Mouse (Mus musculus) ovary, postnatal 36 days (tissue): ENCODE results near the gene Cox15.
A peak's percentile ranks its signal among the peaks of the same experiment; 100 is the strongest.

ENCODE experiments used
- DNase-seq: peaks from one replicate; pipeline ENCODE4 v3.0.0; 2022; ENCODE audit warnings: low spot score, mixed read lengths

Cox15 gene

GRCm38 (mm10) chr19:43761543-43762256, 8.9 kb upstream of the Cox15 start:
- DNase-seq: no peak

DNA sequence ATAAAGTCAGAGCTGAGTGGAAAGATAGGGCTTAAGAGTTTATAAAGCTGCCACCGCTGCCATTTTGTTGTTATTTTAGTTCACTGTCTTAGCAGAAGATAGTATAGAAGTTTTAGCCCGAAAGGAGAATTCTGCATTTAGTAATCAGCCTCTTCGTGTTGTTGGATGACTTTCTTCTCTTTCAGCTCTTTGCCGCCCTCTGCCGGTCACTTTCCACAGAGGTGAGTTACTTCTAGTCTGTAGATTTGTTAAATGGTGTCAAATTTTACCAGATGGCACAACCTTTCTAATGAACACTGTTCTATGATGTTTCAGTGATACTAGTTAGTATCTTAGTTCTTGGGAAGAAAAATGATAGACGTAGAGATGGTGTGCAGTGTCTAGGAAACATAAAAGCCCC, 7.7 kb upstream of the Cox15 start:
- DNase-seq: peak; percentile 56

DNA sequence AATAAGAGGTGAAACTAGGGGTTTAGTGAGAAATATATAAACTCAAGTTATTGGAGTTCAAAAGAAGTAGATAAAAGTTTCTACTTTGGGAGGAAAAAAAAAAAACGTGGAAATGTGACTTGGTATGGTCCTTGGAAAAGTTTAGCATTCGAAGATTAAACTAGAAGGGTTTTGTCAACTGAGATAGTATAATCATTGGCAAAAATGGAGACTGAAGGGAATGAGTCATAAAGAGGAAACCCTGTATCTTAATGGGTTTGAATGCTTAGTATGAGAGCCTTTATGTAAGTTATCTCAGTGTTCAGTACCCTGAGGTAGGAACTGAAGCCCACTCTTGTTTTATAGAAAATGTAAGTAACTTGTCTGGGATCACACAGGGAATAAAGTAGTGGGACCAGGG, 2.1 kb upstream of the Cox15 start:
- no peak for DNase-seq

DNA sequence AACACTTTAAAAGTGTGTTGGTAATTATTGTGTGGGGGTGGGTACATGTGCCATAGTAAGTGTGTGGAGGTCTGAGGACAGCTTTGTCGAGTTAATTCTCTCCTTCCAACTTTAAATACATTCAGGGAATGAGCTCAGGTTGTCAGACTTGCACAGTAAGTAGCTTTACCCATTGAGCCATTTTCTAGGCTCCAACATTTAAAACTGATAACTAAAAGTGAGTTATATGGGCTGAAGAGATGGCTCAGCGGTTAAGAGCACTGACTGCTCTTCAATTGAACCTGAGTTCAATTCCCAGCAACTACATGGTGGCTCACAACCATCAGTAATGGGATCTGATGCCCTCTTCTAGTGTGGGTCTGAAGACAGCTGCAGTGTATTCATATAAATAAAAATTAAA, 1.4 kb upstream of the Cox15 start:
- DNase-seq: no peak

DNA sequence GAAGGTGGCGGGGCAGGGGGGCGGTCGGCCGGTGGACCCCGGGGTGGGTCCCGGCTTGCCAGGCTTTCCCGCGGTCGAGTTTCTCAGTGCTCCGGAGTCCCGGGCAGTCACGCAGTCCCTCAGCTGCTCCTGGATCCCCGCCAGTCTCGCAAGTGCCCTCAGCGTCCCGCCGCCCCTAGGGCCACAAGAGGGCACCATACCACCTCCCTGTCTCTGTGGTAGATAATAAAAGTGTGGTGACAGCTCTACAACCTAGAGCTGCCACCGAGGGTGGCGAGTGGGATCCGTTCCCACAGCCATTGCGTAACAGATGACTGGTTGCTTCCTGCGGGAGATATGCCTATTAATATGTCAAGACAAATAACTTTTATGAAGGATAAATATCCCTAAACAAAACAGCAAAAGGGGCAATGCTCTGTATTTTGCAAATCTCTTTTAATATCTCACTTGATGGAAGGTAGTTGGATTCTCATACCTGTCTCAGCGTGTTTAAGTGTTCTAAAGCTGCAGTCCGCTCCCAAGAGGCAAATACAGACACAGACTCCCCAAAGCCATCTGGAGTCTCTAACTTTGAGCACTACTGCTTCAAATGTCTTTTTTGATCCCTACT, 531 bp upstream of the Cox15 start:
- peak; percentile 89 for DNase-seq

GRCm38 (mm10) chr19:43750008-43750407, 2.8 kb downstream of the Cox15 start:
- no peak for DNase-seq

GRCm38 (mm10) chr19:43747877-43748276, 4.9 kb downstream of the Cox15 start:
- no peak for DNase-seq

DNA sequence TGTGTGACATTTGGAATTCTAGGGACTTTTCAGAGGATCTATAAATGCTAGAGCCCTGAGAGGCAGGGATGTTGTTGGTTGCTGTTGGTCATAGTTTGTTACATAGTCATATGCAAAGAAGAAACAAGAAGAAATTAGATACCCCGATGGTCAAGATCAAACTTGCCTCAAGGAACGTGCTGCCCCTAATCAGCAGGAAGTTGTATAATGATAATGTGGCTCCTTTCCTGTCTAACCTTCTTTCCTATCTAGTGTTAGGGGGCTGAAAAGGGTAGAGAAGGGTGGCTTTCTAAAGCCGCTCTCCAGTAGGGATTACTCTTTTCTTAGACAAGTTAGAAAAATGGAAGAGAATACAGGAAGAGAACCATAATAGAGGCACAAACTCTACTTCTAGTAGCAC, 7.1 kb downstream of the Cox15 start:
- no peak for DNase-seq

DNA sequence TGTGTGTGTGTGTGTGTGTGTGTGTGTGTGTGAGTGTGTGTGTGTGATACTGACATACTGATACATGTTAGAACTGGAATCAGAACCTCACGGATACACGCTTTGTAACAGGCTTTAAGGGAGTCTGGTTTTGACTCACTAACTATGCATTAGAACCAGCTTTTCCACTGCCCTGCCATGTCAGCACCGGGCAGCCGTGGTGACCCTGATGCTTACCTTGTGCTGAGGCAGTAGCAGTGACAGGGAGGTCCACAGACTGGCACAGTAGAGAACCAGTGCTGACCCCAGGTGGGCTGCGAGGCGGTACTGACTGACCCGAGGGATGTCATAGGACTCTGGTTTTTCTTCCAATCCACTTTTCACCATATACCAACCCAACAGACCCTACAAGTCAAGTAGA, 9.4 kb downstream of the Cox15 start:
- no peak for DNase-seq

DNA sequence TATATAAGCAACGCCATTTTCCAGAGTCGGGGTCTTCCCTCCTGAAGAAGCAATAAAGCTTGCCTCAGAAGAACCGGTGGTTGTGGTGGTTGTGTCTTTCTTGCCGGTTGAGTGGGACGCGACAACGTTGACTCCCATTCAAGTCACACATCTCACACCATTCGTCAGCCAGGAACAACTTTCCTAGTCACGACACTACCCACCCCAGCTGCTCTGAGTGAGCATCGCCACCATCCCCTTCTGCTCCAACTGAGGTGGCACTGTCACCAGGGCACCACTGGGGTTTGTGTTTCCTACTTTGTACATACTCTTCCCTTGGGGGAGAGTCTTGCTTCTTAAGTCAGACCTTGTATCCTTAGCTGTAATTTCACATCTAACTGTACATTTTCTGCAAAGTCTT, 14.4 kb downstream of the Cox15 start:
- DNase-seq: no peak

- no peak for DNase-seq
Observed at GRCm38 (mm10) chr19:43731157-43731556, 21.6 kb downstream of the Cox15 start.

DNA sequence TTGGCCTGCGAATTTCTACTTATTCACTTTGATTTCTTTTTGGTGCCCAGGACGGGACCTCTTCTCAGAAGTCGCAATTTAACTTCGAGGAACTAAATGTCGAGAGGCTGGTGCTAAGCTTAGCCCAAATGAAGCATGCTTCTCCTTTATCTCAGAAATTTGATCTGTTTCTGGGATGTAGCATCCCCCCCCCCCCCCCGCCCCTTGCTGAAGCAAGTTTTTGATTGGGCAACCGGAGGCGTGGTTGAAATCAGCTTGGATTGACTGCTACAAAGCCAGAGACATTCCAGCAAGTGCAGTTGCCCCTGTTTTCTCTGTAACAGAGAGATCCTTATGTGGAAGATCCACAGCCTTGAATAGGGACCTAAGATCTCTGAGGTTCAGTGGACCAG, 22.8 kb downstream of the Cox15 start:
- DNase-seq: no peak

DNA sequence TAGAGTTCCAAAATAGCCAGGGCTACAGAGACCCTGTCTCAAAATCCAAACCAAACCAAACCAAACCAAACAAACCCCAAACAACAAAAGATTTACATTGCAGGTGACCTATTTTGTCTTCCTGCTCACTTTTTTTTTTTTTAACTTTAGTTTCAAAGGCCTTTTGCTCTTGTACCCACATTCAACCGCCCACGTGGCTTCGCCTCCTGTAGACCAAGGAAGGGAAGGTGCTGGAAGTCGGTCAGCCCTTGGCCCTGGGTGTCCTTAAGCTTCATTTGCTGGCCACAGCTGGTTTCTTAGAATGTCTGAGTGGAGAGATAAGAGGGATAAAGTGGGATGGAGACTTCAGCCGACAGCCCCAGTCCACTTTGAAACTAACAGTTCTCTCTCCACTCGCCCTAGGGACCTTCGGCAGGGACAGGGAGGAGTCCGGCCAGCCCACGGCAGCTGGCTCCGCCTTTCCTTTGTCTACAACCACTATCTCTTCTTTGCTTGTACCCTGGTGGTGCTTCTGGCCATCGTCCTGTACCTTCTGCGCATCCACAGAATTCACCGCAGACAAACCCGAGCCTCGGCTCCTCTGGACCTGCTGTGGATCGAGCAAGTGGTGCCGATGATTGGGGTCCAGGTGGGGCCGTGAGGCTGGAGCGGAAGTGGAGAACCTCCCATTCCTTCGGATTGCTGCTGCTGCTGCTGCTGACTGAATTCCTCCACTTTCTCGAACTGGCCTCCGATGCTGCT, 23.3 kb downstream of the Cox15 start:
- peak; percentile 41 for DNase-seq

- no peak for DNase-seq
Observed at GRCm38 (mm10) chr19:43726510-43727146, 26.2 kb downstream of the Cox15 start.

DNA sequence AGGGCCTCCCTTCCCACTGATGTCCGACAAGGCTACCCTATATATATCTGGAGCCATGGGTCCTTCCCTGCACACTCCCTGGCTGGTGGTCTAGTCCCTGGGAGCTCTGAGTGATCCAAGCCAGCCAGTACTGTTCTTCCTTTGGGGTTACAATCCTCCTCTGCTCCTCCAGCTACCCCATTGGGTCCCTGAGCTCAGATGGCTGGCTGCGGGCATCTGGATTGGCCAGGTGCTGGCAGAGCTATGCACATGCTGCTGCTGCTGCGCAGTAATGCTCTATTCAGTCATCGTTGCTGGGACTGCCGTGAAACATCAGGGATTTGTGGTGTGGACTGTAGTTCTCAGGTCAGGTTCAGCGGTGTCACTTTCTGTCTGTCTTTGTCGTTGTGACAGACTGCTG, 28.0 kb downstream of the Cox15 start:
- no peak for DNase-seq

- no peak for DNase-seq
Observed at GRCm38 (mm10) chr19:43724194-43724593, 28.6 kb downstream of the Cox15 start.

DNA sequence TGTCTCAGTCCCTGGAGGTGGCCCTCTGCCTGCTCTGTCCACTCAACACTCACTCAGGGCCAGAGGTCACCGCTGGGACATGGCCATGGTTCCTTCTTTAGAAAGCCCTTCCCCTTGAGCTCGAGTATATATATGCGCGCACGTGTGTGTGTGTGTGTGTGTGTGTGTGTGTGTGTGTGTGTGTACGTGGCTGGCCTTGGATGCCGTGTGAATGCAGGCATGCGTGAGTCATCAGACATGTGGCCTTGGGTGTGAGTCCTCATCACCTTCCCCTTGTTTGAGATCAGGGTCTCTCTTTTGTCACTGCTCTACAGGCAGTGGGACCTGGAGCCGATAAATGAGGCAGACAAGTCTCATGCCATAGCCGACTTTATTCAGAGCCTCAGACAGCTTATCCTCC, 29.3 kb downstream of the Cox15 start:
- no peak for DNase-seq

GRCm38 (mm10) chr19:43722891-43723290, 29.9 kb downstream of the Cox15 start:
- DNase-seq: no peak

DNA sequence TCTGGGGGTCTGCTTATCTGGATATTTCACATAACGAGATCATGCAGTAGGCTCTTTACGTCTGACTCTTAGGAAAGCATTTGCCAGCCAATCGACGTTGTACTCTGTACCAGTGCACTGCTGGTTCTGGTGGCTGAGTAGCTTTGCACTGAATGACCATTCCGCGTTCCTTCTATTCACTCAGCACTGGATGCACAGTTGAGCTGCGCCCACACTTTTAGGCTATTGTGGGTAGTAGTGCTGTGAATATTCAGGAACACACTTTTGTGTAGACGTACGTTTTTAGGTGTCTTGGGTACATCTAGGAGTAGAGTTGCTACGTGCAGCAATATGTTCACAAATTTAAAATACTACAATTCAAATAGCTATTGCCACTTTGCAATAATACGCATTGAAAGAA, 32.7 kb downstream of the Cox15 start:
- no peak for DNase-seq

DNA sequence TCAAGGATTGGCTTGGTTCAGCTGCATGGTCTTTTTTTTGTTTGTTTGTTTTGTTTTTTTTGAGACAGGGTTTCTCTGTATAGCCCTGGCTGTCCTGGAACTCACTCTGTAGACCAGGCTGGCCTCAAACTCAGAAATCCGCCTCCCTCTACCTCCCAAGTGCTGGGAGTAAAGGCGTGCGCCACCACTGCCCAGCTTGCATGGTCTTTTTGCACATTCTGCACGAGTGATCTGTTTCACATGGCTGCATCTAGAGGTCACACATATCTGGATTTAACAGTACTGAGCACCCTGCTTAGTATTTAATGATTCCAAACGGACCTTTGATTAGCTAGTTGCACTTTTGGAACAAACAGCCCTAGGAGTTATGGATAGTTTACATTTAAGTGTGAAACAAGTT, 40.8 kb downstream of the Cox15 start:
- DNase-seq: no peak

DNA sequence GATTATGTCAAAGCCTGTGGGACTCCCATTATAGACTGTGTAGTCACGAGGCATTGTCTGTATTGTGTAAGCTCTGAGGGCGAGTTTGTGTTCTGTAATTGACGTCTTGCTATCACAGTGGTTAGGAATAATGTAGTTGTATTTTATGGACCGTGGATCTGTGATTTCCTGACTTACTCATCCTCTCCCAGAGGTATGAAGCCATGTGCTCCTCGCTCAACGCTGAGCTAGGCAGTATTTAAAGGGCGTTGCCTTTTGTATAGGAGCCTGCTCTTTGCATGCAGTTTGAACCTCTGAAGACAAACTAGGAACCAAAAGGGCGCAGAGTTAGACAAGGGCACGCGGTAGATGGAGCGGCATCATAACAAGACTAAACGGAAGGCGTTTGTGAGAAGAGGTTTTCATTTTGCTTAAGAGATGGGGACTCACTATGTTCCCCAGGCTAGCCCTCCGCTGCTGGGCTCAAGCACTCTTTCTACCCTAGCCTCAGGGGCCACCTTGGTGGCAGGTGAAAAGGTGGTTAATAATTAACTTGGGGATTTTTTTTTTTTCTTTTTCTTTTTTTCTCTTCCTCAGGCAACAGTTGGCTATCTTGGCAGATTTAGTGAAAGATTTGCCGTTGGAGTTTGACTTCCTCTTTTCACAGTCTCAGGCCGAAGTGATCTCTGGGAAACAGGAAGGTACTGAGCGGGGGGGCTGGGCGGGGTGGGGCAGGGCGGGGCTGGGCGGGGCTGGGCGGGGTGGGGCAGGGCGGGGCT, 41.5 kb downstream of the Cox15 start:
- no peak for DNase-seq

GRCm38 (mm10) chr19:43709317-43709716, 43.5 kb downstream of the Cox15 start:
- no peak for DNase-seq
